ENCODE assay signal across 8 mouse cellular contexts in the genomic region with DNA sequence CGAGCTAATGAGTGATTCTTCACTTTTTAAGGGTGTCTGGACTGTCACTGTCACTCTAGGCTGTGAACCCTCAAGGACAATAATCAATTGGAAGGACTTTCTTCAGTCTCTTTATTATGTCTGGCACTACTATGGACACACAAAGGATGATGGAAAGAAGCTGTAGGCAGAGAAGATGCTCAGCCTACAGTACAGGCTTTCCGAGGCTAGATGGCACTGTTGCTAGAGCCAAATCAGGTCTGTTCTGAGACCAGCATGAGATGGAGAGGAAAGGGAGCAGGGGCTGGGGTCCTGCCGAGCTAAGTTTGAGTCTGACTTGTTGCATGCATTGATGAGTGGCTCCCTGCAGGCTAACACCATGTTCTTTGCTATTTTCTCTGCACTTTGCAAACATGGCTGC.
A peak's percentile ranks its signal among the peaks of the same experiment; 100 is the strongest.
DNase-seq lines count a peak whose midpoint lies in the region; ATAC-seq lines count a peak whose summit lies in the region.
"Had no signal": no experiment of that assay in that cellular context is flagged by ENCODE, and none has a peak within 500 bp of the region (broad histone marks: within the 10 kb centered on the region; RNA-seq: fewer than 3 reads in every experiment).

No protein-coding gene starts in this region.

- H3K4me2 ChIP-seq in liver, embryonic 11.5 days: no peak overlapping the region
- H3K4me2 ChIP-seq: liver, embryonic 13.5 days had no signal

- H3K27ac ChIP-seq in liver, embryonic 11.5 days (ENCODE audit: low read depth, low read length): no peak overlapping the region
- H3K27ac ChIP-seq: liver, embryonic 13.5 days had no signal

- H3K36me3 ChIP-seq in liver, embryonic 11.5 days (ENCODE audit: control insufficient read depth, insufficient read depth, low read length): no peaks in the 10 kb centered on the region
- H3K36me3 ChIP-seq: liver, embryonic 13.5 days had no signal

- intact Hi-C loops in heart, postnatal 14 days (cut with DNase I): loop anchor here (2.0 to 10.0 kb wide), 3 partner anchors 212 to 450 kb away; partner anchors contain the start of gene Ntf3
- intact Hi-C loops in left cerebral cortex, postnatal 14 days (cut with DNase I): loop anchor here (2.0 kb wide), 1 partner anchor 212 kb away; the partner anchor contains the start of gene Ntf3

- 16% methylated on average over 3 of the region's 3 CpGs for WGBS in liver, embryonic 11.5 days

- DNase-seq in liver: peak; percentile 6
- no peak for DNase-seq in liver, embryonic 11.5 days (ENCODE audit: low spot score)
- DNase-seq in cerebellum, postnatal 36 days: peak; percentile 15 to 18
- peak; percentile 35 to 49 for DNase-seq in heart, postnatal 14 days
- peak; percentile 44 to 62 for DNase-seq in left cerebral cortex, postnatal 14 days (ENCODE audit: low spot score in 2 of 2)
- DNase-seq in retina, postnatal 1 day: peak; percentile 49
- DNase-seq in thymus, postnatal 10 days (ENCODE audit: low spot score in 2 of 2): no peak
- DNase-seq: liver, embryonic 13.5 days had no signal

- H3K27me3 ChIP-seq in liver, embryonic 11.5 days (replicated peaks; ENCODE audit: control insufficient read depth, insufficient read depth, low read length): no peaks in the 10 kb centered on the region
- H3K27me3 ChIP-seq: liver, embryonic 13.5 days had no signal

- no peaks in the 10 kb centered on the region for H3K4me1 ChIP-seq in liver, embryonic 11.5 days (replicated peaks; ENCODE audit: control insufficient read depth, insufficient read depth, low read length)
- H3K4me1 ChIP-seq: liver, embryonic 13.5 days had no signal

- no peaks in the 10 kb centered on the region for H3K9me3 ChIP-seq in liver, embryonic 11.5 days (ENCODE audit: control insufficient read depth, low read length)
- H3K9me3 ChIP-seq: liver, embryonic 13.5 days had no signal

- H3K9ac ChIP-seq in liver, embryonic 11.5 days (ENCODE audit: low read depth, low read length): no peak overlapping the region
- H3K9ac ChIP-seq: liver, embryonic 13.5 days had no signal

- H3K4me3 ChIP-seq in liver, embryonic 11.5 days (ENCODE audit: low read depth, low read length): no peak overlapping the region
- H3K4me3 ChIP-seq: liver, embryonic 13.5 days had no signal

- ATAC-seq in liver, embryonic 11.5 days (replicated peaks; ENCODE audit: low FRiP score): no peak

Comparison
In these comparisons a context has a peak if more than half of its experiments do, and no peak if none do; other contexts are left out.
1. DNase-seq: peak in liver (single experiment), cerebellum, postnatal 36 days (2 of 2), heart, postnatal 14 days (2 of 2), left cerebral cortex, postnatal 14 days (2 of 2) and retina, postnatal 1 day (single experiment); none in liver, embryonic 11.5 days (single experiment) and thymus, postnatal 10 days (0 of 2).